Mouse (Mus musculus) liver, embryonic 12.5 days (tissue): ENCODE measurements around the gene Wfdc5. TPM values are rescaled to one million over a fixed set of nuclear protein-coding genes. Genes with fewer than 3 reads are reported as not detected.
A peak's percentile ranks its signal among the peaks of the same experiment; 100 is the strongest.

Source experiments
- ATAC-seq: fragments of 200-750 bp; cut with Nextera tagmentation; 2 replicates; pipeline ENCODE4 v1.8.0; 2017; ENCODE audit warnings: moderate number of reproducible peaks, mild to moderate bottlenecking, moderate library complexity
- H3K27ac ChIP-seq: fragments of 300-500 bp; sonication (generic); 2 replicates; pipeline ENCODE4 v1.5.1; 2016; ENCODE audit warnings: mild to moderate bottlenecking
- H3K27me3 ChIP-seq: fragments of 300-500 bp; sonication (generic); replicated peaks from 2 replicates; pipeline ENCODE4 v1.6.1; 2016; ENCODE audit warnings: mild to moderate bottlenecking, moderate library complexity
- H3K36me3 ChIP-seq: fragments of 300-500 bp; sonication (generic); 2 replicates; pipeline ENCODE4 v1.6.1; 2016; ENCODE audit warnings: mild to moderate bottlenecking, moderate library complexity
- H3K4me1 ChIP-seq: fragments of 300-500 bp; sonication (generic); 2 replicates; pipeline ENCODE4 v1.6.1; 2016
- H3K4me2 ChIP-seq: fragments of 300-500 bp; sonication (generic); 2 replicates; pipeline ENCODE4 v1.6.1; 2016; ENCODE audit warnings: mild to moderate bottlenecking, moderate library complexity
- H3K4me3 ChIP-seq: fragments of 300-500 bp; sonication (generic); 2 replicates; pipeline ENCODE4 v1.5.1; 2016; ENCODE audit warnings: mild to moderate bottlenecking, moderate library complexity
- H3K9ac ChIP-seq: fragments of 300-500 bp; sonication (generic); 2 replicates; pipeline ENCODE4 v1.6.1; 2016; ENCODE audit warnings: mild to moderate bottlenecking, moderate library complexity
- H3K9me3 ChIP-seq: fragments of 300-500 bp; sonication (generic); replicated peaks from 2 replicates; pipeline ENCODE4 v1.6.1; 2016; ENCODE audit warnings: mild to moderate bottlenecking, moderate library complexity
- WGBS: fragments of 180-500 bp; shearing (Covaris S2); methylation state at CpG from one replicate; pipeline ENCODE4 v1.1.7; 2016; ENCODE audit not compliant: insufficient replicate concordance; 5-methylcytosine and 5-hydroxymethylcytosine counted together
- polyA plus RNA-seq: library from polyadenylated mRNA; unstranded; fragments of >200 nt; fragmentation: Nextera tagmentation; extraction: Ambion mirVana; gene quantifications from 2 replicates; pipeline ENCODE4 v1.2.1, GENCODE M21; 2016

The Wfdc5 gene
- polyA plus RNA-seq, 1 experiment from 2014 or later = not detected

DNA sequence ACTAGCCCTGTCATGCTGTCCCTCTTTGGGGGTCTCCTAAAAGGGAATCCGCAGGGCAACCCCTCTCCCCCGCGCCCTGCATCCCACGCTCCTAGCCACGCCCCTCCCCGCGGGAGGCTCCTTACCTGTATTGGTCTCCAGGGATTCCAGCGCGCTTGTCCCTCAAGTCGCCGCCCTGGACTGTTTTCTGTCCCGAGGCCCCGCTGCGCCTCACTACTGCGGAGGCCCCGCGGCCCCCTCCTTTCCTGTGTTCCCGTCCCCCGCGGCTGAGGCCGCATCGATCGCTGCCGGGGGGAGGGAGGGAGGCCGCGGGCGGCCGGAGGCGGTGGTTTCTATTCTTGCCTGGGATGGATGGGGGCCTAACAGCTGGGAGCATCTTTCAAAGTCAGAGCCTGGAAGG, 11.6 kb downstream of the Wfdc5 start, which contains the start of gene Kcns1:
Gene Kcns1, minus strand, starts transcription at position 212 of the 400 bp plus-strand sequence.
- peak within 1 kb of the TSS; percentile 53 for H3K4me2 ChIP-seq
- WGBS = under 1% methylated on average over 22 of the region's 29 CpGs
- ATAC-seq = no peak
- H3K9ac ChIP-seq = no peak within 1 kb of the TSS
- no peaks in the 10 kb centered on the region for H3K36me3 ChIP-seq
- no peak within 1 kb of the TSS for H3K27ac ChIP-seq
- H3K9me3 ChIP-seq = no peaks in the 10 kb centered on the region
- peak within 1 kb of the TSS; percentile 31 for H3K4me3 ChIP-seq
- peaks cover 83% of the 10 kb centered on the region for H3K27me3 ChIP-seq
- peaks cover 14% of the 10 kb centered on the region for H3K4me1 ChIP-seq

DNA sequence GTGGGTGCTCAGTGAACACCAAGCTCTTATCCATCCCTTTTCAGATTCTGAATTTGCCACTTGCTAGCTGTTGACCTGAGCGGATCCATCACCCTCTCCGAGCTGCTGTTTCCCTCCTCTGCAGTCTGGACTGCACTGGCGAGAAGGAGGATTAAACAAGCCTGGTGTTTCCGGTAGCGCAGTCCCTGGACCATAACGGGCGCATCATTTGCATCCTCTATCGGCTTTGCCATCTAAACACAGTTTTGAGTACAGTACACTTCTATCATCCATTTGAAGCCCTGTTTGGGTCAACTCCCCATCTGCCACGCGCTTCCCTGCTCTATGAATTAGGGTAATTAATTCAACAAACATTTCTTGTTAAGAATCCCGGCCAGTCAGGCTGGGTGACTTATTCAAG, 12.2 kb downstream of the Wfdc5 start:
- ATAC-seq = no peak
- no peak overlapping the region for H3K4me3 ChIP-seq
- peaks cover 14% of the 10 kb centered on the region for H3K4me1 ChIP-seq
- no peak overlapping the region for H3K4me2 ChIP-seq
- no peak overlapping the region for H3K27ac ChIP-seq
- H3K36me3 ChIP-seq = no peaks in the 10 kb centered on the region
- 17% methylated on average over 11 of the region's 11 CpGs for WGBS
- H3K9me3 ChIP-seq = no peaks in the 10 kb centered on the region
- no peak overlapping the region for H3K9ac ChIP-seq
- H3K27me3 ChIP-seq = peaks cover 89% of the 10 kb centered on the region

DNA sequence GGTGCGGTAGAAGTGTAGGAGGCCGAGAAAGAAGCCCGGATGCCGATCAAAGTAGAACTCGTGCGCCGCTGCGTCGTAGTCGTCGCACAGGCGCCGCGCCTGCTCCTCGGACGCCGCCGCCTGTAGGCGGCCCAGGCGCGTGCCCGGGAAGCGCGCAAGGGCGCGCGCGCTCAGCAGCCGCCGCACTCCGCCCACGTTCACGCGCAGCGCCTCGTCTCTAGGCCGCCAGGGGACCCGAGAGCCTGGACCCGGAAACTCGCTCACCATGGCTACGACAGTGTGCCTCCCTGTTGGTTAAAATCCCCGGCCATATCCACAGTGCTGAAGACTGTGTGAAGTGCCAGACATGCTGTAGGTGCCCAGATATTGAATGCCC, 14.0 kb downstream of the Wfdc5 start:
- 13% methylated on average over 41 of the region's 42 CpGs for WGBS
- Histone ChIP-seq H3K36me3 (no peaks in the 10 kb centered on the region), H3K4me1 (peaks cover 14% of the 10 kb centered on the region), H3K27ac (no peak overlapping the region), H3K27me3 (peaks cover 90% of the 10 kb centered on the region), H3K9me3 (no peaks in the 10 kb centered on the region), H3K4me2 (peak overlapping the region; percentile 51), H3K9ac (no peak overlapping the region), H3K4me3 (peak overlapping the region; percentile 29)
- ATAC-seq = no peak

DNA sequence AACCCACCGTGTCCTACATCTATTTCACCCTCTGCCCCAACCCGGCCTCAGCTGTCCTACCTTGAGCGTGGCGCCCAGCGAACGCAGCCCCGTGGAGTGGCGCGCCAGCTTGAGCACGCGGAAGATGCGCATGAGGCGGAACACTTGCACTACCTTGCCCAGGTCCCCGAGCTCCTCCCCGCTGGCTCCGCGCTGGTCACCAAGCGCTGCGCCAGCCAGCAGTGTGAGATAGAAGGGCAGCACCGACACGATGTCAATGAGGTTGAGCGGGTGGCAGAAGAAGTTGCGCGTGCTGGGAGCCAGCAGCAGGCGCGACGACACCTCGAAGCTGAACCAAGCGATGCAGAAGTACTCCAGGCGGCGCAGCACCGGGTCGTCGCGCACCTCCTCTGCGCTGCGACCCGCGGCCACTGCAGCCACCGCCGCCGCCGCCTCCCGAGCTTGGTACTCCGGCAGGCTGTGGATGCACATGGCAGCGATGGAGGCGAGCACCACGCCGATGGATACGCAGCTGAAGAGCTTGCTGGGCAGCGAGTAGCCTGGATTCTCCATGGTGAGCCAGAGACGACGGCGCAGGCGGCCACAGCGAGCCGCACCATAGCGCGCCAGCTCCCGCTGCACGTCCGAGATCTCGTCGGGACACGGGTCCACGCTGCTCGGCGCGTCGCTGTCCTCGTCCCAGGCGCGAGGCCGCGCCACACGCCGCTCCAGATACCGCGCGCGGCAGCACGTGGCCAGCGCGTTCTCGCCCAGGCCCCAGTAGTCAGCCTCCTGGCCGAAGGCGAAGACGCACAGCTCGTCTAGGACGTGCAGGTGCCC, 14.6 kb downstream of the Wfdc5 start:
- WGBS = 11% methylated on average over 85 of the region's 90 CpGs

DNA sequence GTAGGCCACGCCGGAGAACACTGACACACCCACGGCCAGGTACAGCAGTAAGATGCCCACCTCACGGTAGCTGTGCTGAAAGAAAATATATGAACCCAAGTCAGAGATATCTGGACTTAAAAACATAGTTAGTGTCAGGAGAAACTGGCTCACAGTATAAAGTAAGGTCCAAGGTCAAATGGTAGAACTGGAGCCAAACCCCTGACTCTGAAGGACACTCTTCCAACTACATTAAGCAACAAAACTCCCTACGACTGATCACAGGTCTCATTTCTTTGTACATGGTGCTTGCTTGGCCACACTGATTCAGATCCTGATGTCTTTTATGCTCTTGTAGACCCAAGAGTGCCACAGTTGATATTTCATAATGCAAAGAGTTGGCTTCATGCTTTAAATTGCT, 17.6 kb downstream of the Wfdc5 start:
- no peaks in the 10 kb centered on the region for H3K9me3 ChIP-seq
- H3K36me3 ChIP-seq = no peaks in the 10 kb centered on the region
- H3K4me3 ChIP-seq = no peak overlapping the region
- no peak for ATAC-seq
- H3K27me3 ChIP-seq = peaks cover 56% of the 10 kb centered on the region
- H3K27ac ChIP-seq = no peak overlapping the region
- peaks cover 6% of the 10 kb centered on the region; the same call in 1 of the 2 replicates for H3K4me1 ChIP-seq
- no peak overlapping the region for H3K9ac ChIP-seq
- WGBS = 86% methylated on average over 5 of the region's 5 CpGs
- H3K4me2 ChIP-seq = no peak overlapping the region

More for the DNA sequence above, 14.6 kb downstream of the Wfdc5 start:
- Histone ChIP-seq H3K4me1 (peaks cover 14% of the 10 kb centered on the region), H3K4me2 (peak overlapping the region; percentile 51), H3K9me3 (no peaks in the 10 kb centered on the region), H3K4me3 (peak overlapping the region; percentile 29), H3K27me3 (peaks cover 84% of the 10 kb centered on the region), H3K27ac (no peak overlapping the region), H3K9ac (no peak overlapping the region), H3K36me3 (no peaks in the 10 kb centered on the region)
- no peak for ATAC-seq

DNA sequence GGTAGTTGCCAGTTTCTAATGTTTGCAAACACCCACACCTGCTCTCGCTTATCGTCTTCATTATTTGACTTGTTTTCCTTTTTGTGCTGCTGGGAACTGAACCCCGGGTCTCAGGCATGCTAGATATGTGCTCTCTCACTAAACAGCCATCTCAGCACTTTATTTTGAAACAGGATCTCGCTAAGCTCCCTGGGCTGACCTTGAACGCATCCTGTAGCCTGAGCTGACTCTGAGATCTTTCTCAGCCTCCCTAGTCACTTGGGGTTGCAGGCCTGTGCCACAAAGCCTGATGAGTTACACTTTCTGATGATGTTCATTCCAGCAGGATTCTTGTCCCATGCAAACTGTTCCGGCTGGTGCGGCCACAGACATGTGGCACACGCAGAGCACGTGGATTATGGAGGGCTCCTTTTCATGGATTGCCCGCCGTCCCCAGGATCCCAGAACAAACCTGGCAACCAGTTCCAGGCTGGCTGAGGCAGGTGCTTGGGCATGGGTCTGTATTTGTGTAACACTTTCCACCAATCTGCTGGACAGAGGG, 21.0 kb downstream of the Wfdc5 start:
- Histone ChIP-seq H3K4me2 (no peak overlapping the region), H3K9ac (no peak overlapping the region), H3K9me3 (no peaks in the 10 kb centered on the region), H3K27me3 (peaks cover 23% of the 10 kb centered on the region), H3K36me3 (no peaks in the 10 kb centered on the region), H3K27ac (no peak overlapping the region), H3K4me1 (no peaks in the 10 kb centered on the region; the same call in 1 of the 2 replicates), H3K4me3 (no peak overlapping the region)
- 75% methylated on average over 11 of the region's 11 CpGs for WGBS
- no peak for ATAC-seq

DNA sequence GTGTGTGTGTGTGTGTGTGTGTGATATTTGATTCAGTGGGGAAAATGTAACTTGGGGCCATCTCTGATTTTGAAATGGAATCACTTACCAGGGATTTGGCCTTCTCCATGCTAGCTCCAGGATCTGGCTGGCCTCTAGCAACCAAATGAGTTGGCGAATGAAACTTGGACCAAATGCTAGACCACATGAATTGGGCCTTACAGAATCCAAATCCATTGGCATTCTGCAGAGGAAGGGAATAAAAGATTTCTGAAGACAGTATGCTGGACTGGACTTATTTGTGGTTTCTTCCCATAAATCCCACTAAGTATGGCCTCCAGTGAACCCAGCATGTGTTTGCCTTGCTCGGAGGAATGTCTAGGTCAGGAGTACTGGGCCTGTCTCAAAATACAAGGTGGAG, 23.7 kb downstream of the Wfdc5 start:
- no peak overlapping the region for H3K27ac ChIP-seq
- H3K27me3 ChIP-seq = no peaks in the 10 kb centered on the region
- WGBS = 70% methylated on average over 2 of the region's 2 CpGs
- no peak overlapping the region for H3K9ac ChIP-seq
- no peaks in the 10 kb centered on the region for H3K9me3 ChIP-seq
- peaks cover 9% of the 10 kb centered on the region; the same call in 1 of the 2 replicates for H3K36me3 ChIP-seq
- H3K4me1 ChIP-seq = no peaks in the 10 kb centered on the region; the same call in 1 of the 2 replicates
- no peak overlapping the region for H3K4me3 ChIP-seq
- ATAC-seq = no peak
- H3K4me2 ChIP-seq = no peak overlapping the region

DNA sequence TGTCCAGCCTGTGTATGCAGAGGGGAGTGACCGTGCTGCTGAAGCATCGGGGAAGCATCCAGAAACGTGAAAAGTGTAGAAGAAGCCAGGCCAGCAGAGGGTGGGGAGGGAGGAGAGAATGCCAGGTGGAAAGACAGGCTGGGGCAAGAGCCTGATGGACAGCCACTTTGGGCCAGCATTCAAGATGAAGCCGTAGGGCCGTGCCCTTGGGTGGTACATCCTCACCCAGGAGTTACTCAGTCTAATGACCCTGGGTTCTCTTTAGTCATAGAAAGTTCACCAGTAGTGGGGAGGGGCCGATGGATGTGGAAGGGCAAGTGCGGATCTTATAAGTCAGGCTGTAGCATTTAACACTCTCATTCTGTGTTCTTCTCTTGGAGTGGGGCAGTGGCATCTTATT, 26.4 kb downstream of the Wfdc5 start:
- H3K27ac ChIP-seq = no peak overlapping the region

DNA sequence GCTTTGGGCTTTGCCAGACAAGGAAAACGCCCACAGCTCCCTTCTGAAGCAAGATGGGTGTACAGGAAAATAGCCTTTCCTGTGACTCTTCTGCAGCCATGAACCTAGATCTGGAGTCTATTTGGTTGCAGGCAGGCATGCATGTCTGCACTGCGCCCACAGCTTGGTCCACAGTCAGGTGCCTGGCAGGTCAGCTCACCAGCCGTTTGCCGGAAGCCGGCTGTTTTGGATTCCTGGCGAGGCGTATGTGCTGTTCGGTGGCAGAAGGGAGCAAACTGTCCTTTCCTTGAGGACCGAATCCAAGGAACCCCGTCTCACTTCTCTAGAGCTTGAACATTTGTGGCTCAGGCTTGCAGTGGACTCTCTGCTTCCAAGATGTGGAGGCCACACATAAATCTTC, 28.5 kb downstream of the Wfdc5 start:
- no peaks in the 10 kb centered on the region for H3K4me1 ChIP-seq
- no peak overlapping the region for H3K27ac ChIP-seq
- H3K9me3 ChIP-seq = no peaks in the 10 kb centered on the region
- no peak overlapping the region for H3K4me3 ChIP-seq
- 84% methylated on average over 10 of the region's 10 CpGs for WGBS
- peaks cover 44% of the 10 kb centered on the region for H3K36me3 ChIP-seq
- H3K9ac ChIP-seq = no peak overlapping the region
- no peaks in the 10 kb centered on the region for H3K27me3 ChIP-seq
- ATAC-seq = no peak
- no peak overlapping the region for H3K4me2 ChIP-seq

More for the DNA sequence above, 26.4 kb downstream of the Wfdc5 start:
- no peak for ATAC-seq
- H3K27me3 ChIP-seq = no peaks in the 10 kb centered on the region
- H3K9me3 ChIP-seq = no peaks in the 10 kb centered on the region
- H3K4me1 ChIP-seq = no peaks in the 10 kb centered on the region
- no peak overlapping the region for H3K4me3 ChIP-seq
- H3K9ac ChIP-seq = no peak overlapping the region
- no peak overlapping the region for H3K4me2 ChIP-seq
- WGBS = 81% methylated on average over 7 of the region's 7 CpGs
- H3K36me3 ChIP-seq = peaks cover 36% of the 10 kb centered on the region

DNA sequence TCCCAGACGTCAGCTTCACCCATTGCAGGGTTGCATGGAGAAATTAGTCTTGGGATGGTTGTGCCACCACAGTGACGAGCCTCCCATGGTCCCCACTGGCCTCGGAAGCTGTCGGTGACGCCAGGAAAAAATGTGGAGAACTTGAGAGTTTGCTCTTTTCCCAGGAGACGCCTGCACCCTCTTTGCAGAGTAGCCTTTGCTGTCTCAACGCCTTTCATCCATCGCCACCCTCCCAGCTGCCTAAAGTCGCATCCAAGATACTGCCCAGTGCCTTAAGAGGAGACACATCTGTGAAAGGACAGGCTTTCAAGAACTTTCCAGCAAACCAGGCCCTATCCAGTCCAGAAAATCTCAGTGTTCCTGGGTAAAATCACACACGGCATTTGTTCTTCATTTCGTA, 30.2 kb downstream of the Wfdc5 start:
- ATAC-seq = no peak
- no peaks in the 10 kb centered on the region for H3K27me3 ChIP-seq
- no peaks in the 10 kb centered on the region for H3K4me1 ChIP-seq
- no peak overlapping the region for H3K9ac ChIP-seq
- WGBS = 86% methylated on average over 11 of the region's 11 CpGs
- H3K4me3 ChIP-seq = no peak overlapping the region
- H3K9me3 ChIP-seq = no peaks in the 10 kb centered on the region
- H3K4me2 ChIP-seq = no peak overlapping the region
- peaks cover 50% of the 10 kb centered on the region for H3K36me3 ChIP-seq
- H3K27ac ChIP-seq = no peak overlapping the region

DNA sequence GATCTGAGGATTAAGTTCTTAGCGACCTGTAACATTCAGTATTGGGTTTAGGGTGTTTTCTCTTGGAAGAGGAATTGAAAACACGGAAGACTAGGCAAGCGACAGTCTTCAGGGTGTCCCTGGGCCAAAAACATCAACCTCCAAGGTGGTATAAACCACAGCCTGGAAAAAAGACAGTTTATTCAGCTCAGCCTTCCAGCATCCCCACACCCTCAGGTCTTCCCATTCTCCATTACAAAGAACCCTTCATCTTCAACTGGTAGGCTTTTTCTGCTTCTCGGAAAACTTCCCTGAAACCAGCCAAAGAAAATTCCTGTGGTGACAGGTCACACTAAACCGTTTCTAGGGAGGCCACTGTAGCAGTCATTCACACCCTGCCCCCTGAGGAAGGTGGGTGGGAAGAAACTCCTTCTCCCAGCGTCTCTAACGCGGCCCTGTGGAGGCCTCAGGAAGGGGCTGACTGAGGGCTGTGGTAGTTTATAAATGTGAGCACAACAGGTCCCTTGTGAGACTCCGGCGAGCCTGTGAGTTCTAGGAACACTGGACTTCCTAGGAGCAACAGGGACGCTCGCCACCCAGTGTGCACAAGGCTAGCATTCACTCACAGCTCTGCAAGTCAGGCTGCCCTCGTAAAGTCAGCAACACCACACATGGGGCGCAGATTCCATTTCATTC, 32.3 kb downstream of the Wfdc5 start:
- no peaks in the 10 kb centered on the region for H3K4me1 ChIP-seq
- 65% methylated on average over 14 of the region's 14 CpGs for whole genome bisulfite sequencing
- no peaks in the 10 kb centered on the region for H3K27me3 ChIP-seq
- no peak overlapping the region for H3K27ac ChIP-seq
- H3K4me3 ChIP-seq = no peak overlapping the region
- peaks cover 53% of the 10 kb centered on the region for H3K36me3 ChIP-seq
- H3K4me2 ChIP-seq = no peak overlapping the region
- H3K9me3 ChIP-seq = no peaks in the 10 kb centered on the region
- H3K9ac ChIP-seq = no peak overlapping the region
- ATAC-seq = no peak

DNA sequence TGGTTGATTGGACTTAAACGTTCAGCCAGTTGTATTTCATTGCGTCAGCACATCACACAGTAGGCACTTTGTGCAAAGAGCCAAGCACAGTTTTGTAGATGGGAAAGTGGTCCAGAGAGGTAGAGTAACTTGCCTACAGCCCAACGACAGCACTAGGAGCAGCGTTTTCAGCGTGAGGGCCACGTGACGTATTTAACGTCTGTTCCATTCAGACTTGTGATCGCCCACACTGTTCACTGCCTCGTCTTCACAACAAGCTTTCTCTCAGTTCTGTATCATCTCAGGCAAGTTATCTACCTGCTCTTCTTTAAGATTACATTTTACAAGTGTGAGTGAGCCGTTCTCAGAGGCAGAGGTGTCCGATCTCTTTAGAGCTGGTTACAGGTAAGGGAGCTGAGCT, 36.0 kb downstream of the Wfdc5 start:
- no peak for ATAC-seq
- Histone ChIP-seq H3K27ac (no peak overlapping the region), H3K9ac (no peak overlapping the region), H3K4me2 (no peak overlapping the region), H3K4me1 (no peaks in the 10 kb centered on the region), H3K9me3 (no peaks in the 10 kb centered on the region), H3K27me3 (no peaks in the 10 kb centered on the region), H3K4me3 (no peak overlapping the region), H3K36me3 (peaks cover 30% of the 10 kb centered on the region)
- 84% methylated on average over 12 of the region's 12 CpGs for WGBS
